Mouse (Mus musculus) heart, embryonic 15.5 days (tissue): ENCODE data around the gene Hoxc4. TPM values are rescaled to one million over a fixed set of nuclear protein-coding genes. Genes with fewer than 3 reads are reported as not detected.

ENCODE experiments used
- ATAC-seq: fragments of 200-750 bp; cut with Nextera tagmentation; replicated peaks from 2 replicates; pipeline ENCODE4 v1.8.0; 2017; ENCODE audit warnings: low read depth, moderate TSS enrichment; ENCODE audit not compliant: insufficient number of reproducible peaks, insufficient read depth, low FRiP score
- H3K27ac ChIP-seq: fragments of 300-500 bp; sonication (generic); 2 replicates; pipeline ENCODE4 v1.5.1; 2015; ENCODE audit warnings: mild to moderate bottlenecking, inconsistent platforms
- H3K27me3 ChIP-seq: fragments of 300-500 bp; sonication (generic); 2 replicates; pipeline ENCODE4 v1.6.1; 2015; ENCODE audit warnings: inconsistent platforms
- H3K36me3 ChIP-seq: fragments of 300-500 bp; sonication (generic); 2 replicates; pipeline ENCODE4 v1.6.1; 2015; ENCODE audit warnings: mild to moderate bottlenecking, inconsistent platforms
- H3K4me1 ChIP-seq: fragments of 300-500 bp; sonication (generic); replicated peaks from 2 replicates; pipeline ENCODE4 v1.6.1; 2015; ENCODE audit warnings: inconsistent platforms
- H3K4me2 ChIP-seq: fragments of 300-500 bp; sonication (generic); 2 replicates; pipeline ENCODE4 v1.6.1; 2015; ENCODE audit warnings: inconsistent platforms, mild to moderate bottlenecking, moderate library complexity
- H3K4me3 ChIP-seq: fragments of 300-500 bp; sonication (generic); 2 replicates; pipeline ENCODE4 v1.5.1; 2015; ENCODE audit warnings: mild to moderate bottlenecking, inconsistent platforms
- H3K9ac ChIP-seq: fragments of 300-500 bp; sonication (generic); 2 replicates; pipeline ENCODE4 v1.6.1; 2015; ENCODE audit warnings: mild to moderate bottlenecking, inconsistent platforms
- H3K9me3 ChIP-seq: fragments of 300-500 bp; sonication (generic); replicated peaks from 2 replicates; pipeline ENCODE4 v1.6.1; 2016; ENCODE audit warnings: inconsistent platforms
- WGBS: fragments of 180-500 bp; shearing (Covaris S2); methylation state at CpG from one replicate; pipeline ENCODE4 v1.1.7; 2015; ENCODE audit warnings: mixed read lengths; 5-methylcytosine and 5-hydroxymethylcytosine counted together
- polyA plus RNA-seq: library from polyadenylated mRNA; unstranded; fragments of >200 nt; fragmentation: Nextera tagmentation; extraction: Ambion mirVana; gene quantifications from 2 replicates; pipeline ENCODE4 v1.2.1, GENCODE M21; 2015

Hoxc4 gene
- polyA plus RNA-seq, 1 experiment from 2014 or later = 0.52 TPM

GRCm38 (mm10) chr15:102979936-102980335, 38.8 kb upstream of the Hoxc4 start:
- Histone ChIP-seq H3K36me3 (no peaks in the 10 kb centered on the region), H3K9ac (no peak overlapping the region), H3K4me2 (no peak overlapping the region), H3K4me3 (no peak overlapping the region), H3K27me3 (peaks cover 100% of the 10 kb centered on the region), H3K9me3 (no peaks in the 10 kb centered on the region), H3K27ac (no peak overlapping the region), H3K4me1 (peaks cover 19% of the 10 kb centered on the region)
- 0% methylated on average over 1 of the region's 1 CpGs for WGBS
- ATAC-seq = no peak

- no peaks in the 10 kb centered on the region for H3K36me3 ChIP-seq
- H3K4me1 ChIP-seq = peaks cover 19% of the 10 kb centered on the region
- WGBS = 5% methylated on average over 11 of the region's 11 CpGs
- H3K9me3 ChIP-seq = no peaks in the 10 kb centered on the region
- ATAC-seq = no peak
- H3K27me3 ChIP-seq = peaks cover 100% of the 10 kb centered on the region
- no peak overlapping the region for H3K4me3 ChIP-seq
- H3K27ac ChIP-seq = no peak overlapping the region
- no peak overlapping the region for H3K9ac ChIP-seq
- no peak overlapping the region for H3K4me2 ChIP-seq
Measured at GRCm38 (mm10) chr15:102980352-102980751, 38.4 kb upstream of the Hoxc4 start.

- H3K4me3 ChIP-seq = peak overlapping the region; percentile 32; the same call in 1 of the 2 replicates
- no peak overlapping the region for H3K27ac ChIP-seq
- ATAC-seq = no peak
- H3K36me3 ChIP-seq = no peaks in the 10 kb centered on the region
- H3K9me3 ChIP-seq = no peaks in the 10 kb centered on the region
- 0% methylated on average over 14 of the region's 14 CpGs for WGBS
- H3K27me3 ChIP-seq = peaks cover 100% of the 10 kb centered on the region
- H3K9ac ChIP-seq = no peak overlapping the region
- H3K4me2 ChIP-seq = no peak overlapping the region
- H3K4me1 ChIP-seq = peaks cover 19% of the 10 kb centered on the region
Measured at GRCm38 (mm10) chr15:102980912-102981311, 37.8 kb upstream of the Hoxc4 start.

DNA sequence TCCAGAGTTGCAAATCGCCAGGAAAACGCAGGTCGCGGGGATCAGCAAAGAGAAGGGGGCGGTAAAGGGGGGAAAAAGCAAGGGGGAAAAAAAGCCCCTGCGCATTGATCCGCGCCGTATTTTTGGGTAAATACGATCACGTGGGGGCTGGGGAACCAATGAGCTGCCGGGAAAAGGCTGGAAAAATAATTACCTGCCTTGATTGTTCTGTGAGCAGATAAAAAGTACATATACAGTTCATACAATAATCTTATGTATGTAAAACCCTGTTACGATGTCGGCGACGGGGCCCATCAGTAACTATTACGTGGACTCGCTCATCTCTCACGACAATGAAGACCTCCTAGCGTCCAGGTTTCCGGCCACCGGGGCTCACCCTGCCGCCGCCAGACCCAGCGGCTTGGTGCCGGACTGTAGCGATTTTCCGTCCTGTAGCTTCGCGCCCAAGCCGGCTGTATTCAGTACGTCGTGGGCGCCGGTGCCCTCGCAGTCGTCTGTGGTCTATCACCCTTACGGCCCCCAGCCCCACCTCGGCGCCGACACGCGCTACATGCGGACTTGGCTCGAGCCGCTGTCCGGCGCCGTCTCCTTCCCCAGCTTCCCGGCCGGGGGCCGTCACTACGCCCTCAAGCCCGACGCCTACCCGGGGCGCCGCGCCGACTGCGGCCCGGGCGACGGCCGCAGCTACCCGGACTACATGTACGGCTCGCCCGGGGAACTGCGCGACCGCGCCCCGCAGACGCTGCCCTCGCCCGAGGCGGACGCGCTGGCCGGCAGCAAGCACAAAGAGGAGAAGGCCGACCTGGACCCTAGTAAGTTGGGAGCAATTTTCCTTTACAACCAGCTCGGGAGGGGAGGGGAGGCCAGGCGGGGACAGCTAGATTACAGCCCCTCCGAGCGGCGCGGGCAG, 37.1 kb upstream of the Hoxc4 start:
- peaks cover 100% of the 10 kb centered on the region for H3K27me3 ChIP-seq
- WGBS = under 1% methylated on average over 88 of the region's 88 CpGs
- ATAC-seq = no peak; the same call in 1 of the 2 replicates

GRCm38 (mm10) chr15:102983716-102984115, 35.0 kb upstream of the Hoxc4 start:
- H3K36me3 ChIP-seq = no peaks in the 10 kb centered on the region
- no peak overlapping the region for H3K9ac ChIP-seq
- no peak overlapping the region for H3K4me3 ChIP-seq
- H3K4me1 ChIP-seq = peaks cover 13% of the 10 kb centered on the region
- H3K27ac ChIP-seq = no peak overlapping the region
- H3K27me3 ChIP-seq = peaks cover 100% of the 10 kb centered on the region
- no peak for ATAC-seq
- WGBS = 6% methylated on average over 12 of the region's 12 CpGs
- no peaks in the 10 kb centered on the region for H3K9me3 ChIP-seq
- no peak overlapping the region for H3K4me2 ChIP-seq

More for the DNA sequence above, 37.1 kb upstream of the Hoxc4 start:
- no peak overlapping the region for H3K9ac ChIP-seq
- H3K27ac ChIP-seq = no peak overlapping the region
- H3K9me3 ChIP-seq = no peaks in the 10 kb centered on the region
- H3K4me3 ChIP-seq = peak overlapping the region; percentile 32
- H3K4me1 ChIP-seq = peaks cover 19% of the 10 kb centered on the region
- H3K4me2 ChIP-seq = peak overlapping the region; percentile 37
- no peaks in the 10 kb centered on the region for H3K36me3 ChIP-seq

GRCm38 (mm10) chr15:102984521-102984920, 34.2 kb upstream of the Hoxc4 start:
- Histone ChIP-seq H3K9ac (no peak overlapping the region), H3K4me3 (no peak overlapping the region), H3K9me3 (no peaks in the 10 kb centered on the region), H3K36me3 (no peaks in the 10 kb centered on the region), H3K27me3 (peaks cover 100% of the 10 kb centered on the region), H3K4me2 (no peak overlapping the region), H3K4me1 (peaks cover 13% of the 10 kb centered on the region), H3K27ac (no peak overlapping the region)
- ATAC-seq = no peak
- WGBS = 3% methylated on average over 10 of the region's 10 CpGs

- Histone ChIP-seq H3K4me3 (no peak overlapping the region), H3K36me3 (no peaks in the 10 kb centered on the region), H3K27me3 (peaks cover 100% of the 10 kb centered on the region), H3K9me3 (no peaks in the 10 kb centered on the region), H3K4me1 (peaks cover 13% of the 10 kb centered on the region), H3K27ac (no peak overlapping the region), H3K4me2 (no peak overlapping the region), H3K9ac (no peak overlapping the region)
- WGBS = 7% methylated on average over 3 of the region's 3 CpGs
- no peak for ATAC-seq
Measured at GRCm38 (mm10) chr15:102984925-102985324, 33.8 kb upstream of the Hoxc4 start.

GRCm38 (mm10) chr15:102987124-102987833, 31.5 kb upstream of the Hoxc4 start:
- Histone ChIP-seq H3K4me2 (no peak overlapping the region), H3K27me3 (peaks cover 98% of the 10 kb centered on the region), H3K4me3 (0 out of 2 replicates have a peak overlapping the region, but pooled peaks have one; percentile 1), H3K4me1 (peaks cover 7% of the 10 kb centered on the region), H3K27ac (no peak overlapping the region), H3K9ac (no peak overlapping the region), H3K36me3 (no peaks in the 10 kb centered on the region), H3K9me3 (no peaks in the 10 kb centered on the region)
- peak; percentile 35; the same call in 1 of the 2 replicates for ATAC-seq
- WGBS = 4% methylated on average over 21 of the region's 21 CpGs

- H3K9ac ChIP-seq = no peak overlapping the region
- H3K36me3 ChIP-seq = no peaks in the 10 kb centered on the region
- no peaks in the 10 kb centered on the region for H3K9me3 ChIP-seq
- no peak overlapping the region for H3K27ac ChIP-seq
- H3K4me1 ChIP-seq = peaks cover 7% of the 10 kb centered on the region; the same call in 1 of the 2 replicates
- no peak overlapping the region for H3K4me3 ChIP-seq
- peaks cover 98% of the 10 kb centered on the region for H3K27me3 ChIP-seq
- WGBS = 25% methylated on average over 5 of the region's 5 CpGs
- no peak overlapping the region for H3K4me2 ChIP-seq
- ATAC-seq = no peak
Measured at GRCm38 (mm10) chr15:102988078-102988477, 30.7 kb upstream of the Hoxc4 start.

DNA sequence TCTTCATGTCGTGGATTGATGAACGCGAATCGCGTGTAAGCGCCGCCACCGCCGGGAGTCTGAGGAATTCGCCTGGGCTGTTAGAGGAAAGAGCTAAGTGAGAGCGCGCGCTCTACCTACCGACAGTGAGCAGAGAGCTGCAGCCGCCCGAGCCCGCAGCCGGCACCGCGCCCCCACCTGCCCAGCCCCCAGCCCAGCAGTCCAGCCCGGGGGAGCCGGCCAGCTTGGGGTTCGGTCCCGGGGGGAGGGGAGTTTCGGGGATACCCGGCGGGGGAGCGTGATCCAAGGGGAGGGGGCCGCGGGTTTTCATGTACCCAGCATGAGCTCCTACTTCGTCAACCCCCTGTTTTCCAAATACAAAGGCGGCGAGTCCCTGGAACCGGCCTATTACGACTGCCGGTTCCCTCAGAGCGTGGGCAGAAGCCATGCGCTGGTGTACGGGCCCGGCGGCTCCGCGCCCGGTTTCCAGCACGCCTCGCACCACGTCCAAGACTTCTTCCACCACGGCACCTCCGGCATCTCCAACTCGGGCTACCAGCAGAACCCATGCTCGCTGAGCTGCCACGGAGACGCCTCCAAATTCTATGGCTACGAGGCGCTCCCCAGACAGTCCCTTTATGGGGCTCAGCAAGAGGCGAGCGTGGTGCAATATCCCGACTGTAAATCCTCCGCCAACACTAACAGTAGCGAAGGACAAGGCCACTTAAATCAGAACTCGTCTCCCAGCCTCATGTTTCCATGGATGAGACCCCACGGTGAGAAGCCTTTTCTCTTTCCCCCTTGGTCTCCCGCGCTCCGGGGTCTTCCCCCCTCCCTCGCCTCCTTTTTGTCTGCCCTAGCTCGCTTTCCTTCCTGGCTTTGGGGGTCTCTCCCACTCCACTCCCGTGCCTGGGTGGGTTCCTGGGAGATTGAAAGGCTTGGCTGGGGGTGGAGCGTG, 28.0 kb upstream of the Hoxc4 start, which contains the start of gene Hoxc8:
Hoxc8 (plus strand) TSS at position 147 of the 937 bp plus-strand sequence.
- H3K27me3 ChIP-seq = peaks cover 96% of the 10 kb centered on the region
- H3K4me2 ChIP-seq = peak within 1 kb of the TSS; percentile 16; the same call in 1 of the 2 replicates
- peak within 1 kb of the TSS; percentile 15 for H3K4me3 ChIP-seq

More for the DNA sequence above, 28.0 kb upstream of the Hoxc4 start, which contains the start of gene Hoxc8:
- ATAC-seq = no peak
- Histone ChIP-seq H3K9me3 (no peaks in the 10 kb centered on the region), H3K4me1 (peaks cover 7% of the 10 kb centered on the region; the same call in 1 of the 2 replicates), H3K9ac (no peak within 1 kb of the TSS), H3K36me3 (no peaks in the 10 kb centered on the region), H3K27ac (no peak within 1 kb of the TSS)
- 2% methylated on average over 69 of the region's 69 CpGs for WGBS
